Mouse (Mus musculus) heart, adult 2 months (tissue): ENCODE data around the gene Stxbp1.

Experiments used
- CTCF ChIP-seq: fragments of 200-600 bp; IDR thresholded peaks from 2 replicates; pipeline ENCODE4 v1.8.1; 2022; ENCODE audit warnings: antibody characterized with exemption, mild to moderate bottlenecking, moderate library complexity
- EP300 ChIP-seq: fragments of 200-500 bp; IDR thresholded peaks from 2 replicates; pipeline ENCODE4 v1.6.1; 2011; ENCODE audit warnings: low read depth, low read length, control low read depth; ENCODE audit not compliant: insufficient read depth
- POLR2A ChIP-seq: fragments of 200-500 bp; IDR thresholded peaks from 2 replicates; pipeline ENCODE4 v1.6.1; 2011; ENCODE audit warnings: mild to moderate bottlenecking, low read depth, low read length, control low read depth; ENCODE audit not compliant: insufficient read depth

GRCm38 (mm10) chr2:32884745-32885144 is 37.7 kb upstream of the Stxbp1 start:
- TF ChIP-seq POLR2A: no peak
- TF ChIP-seq CTCF: no peak
- TF ChIP-seq EP300: no peak
